Mouse (Mus musculus) midbrain, postnatal 0 days (tissue): ENCODE measurements at regions not wholly inside any gene's neighbourhood (a gene's known extent, or its start where the extent isn't known, plus 50 kb on each side); places are given as distances from the start of the nearest gene placed in this dataset.

Experiments
- ATAC-seq: fragments of 200-750 bp; cut with Nextera tagmentation; 2 replicates; pipeline ENCODE4 v1.8.0; 2017; ENCODE audit warnings: moderate number of reproducible peaks, mild to moderate bottlenecking, moderate TSS enrichment, moderate library complexity; ENCODE audit not compliant: low FRiP score
- DNase-seq: peaks from one replicate; pipeline ENCODE4 v3.0.0-alpha.2; 2015; ENCODE audit warnings: low spot score
- H3K27ac ChIP-seq: fragments of 300-500 bp; sonication (generic); 2 replicates; pipeline ENCODE4 v1.5.1; 2014; ENCODE audit warnings: low read depth, mild to moderate bottlenecking, low read length, mixed read lengths
- H3K27me3 ChIP-seq: fragments of 300-500 bp; sonication (generic); 2 replicates; pipeline ENCODE4 v1.6.1; 2014; ENCODE audit warnings: low read length, control low read depth, mixed read lengths; ENCODE audit not compliant: insufficient read depth
- H3K36me3 ChIP-seq: fragments of 300-500 bp; sonication (generic); 2 replicates; pipeline ENCODE4 v1.6.1; 2014; ENCODE audit warnings: low read length, control low read depth, mixed read lengths; ENCODE audit not compliant: insufficient read depth
- H3K4me1 ChIP-seq: fragments of 300-500 bp; sonication (generic); 2 replicates; pipeline ENCODE4 v1.6.1; 2014; ENCODE audit warnings: mild to moderate bottlenecking, control low read depth, antibody characterized with exemption, low read length, mixed read lengths; ENCODE audit not compliant: insufficient read depth
- H3K4me2 ChIP-seq: fragments of 300-500 bp; sonication (generic); 2 replicates; pipeline ENCODE4 v1.6.1; 2014; ENCODE audit warnings: low read depth, mild to moderate bottlenecking, low read length, mixed read lengths; ENCODE audit not compliant: poor library complexity, severe bottlenecking
- H3K4me3 ChIP-seq: fragments of 300-500 bp; sonication (generic); 2 replicates; pipeline ENCODE4 v1.5.1; 2014; ENCODE audit warnings: low read depth, mild to moderate bottlenecking, low read length, moderate library complexity
- H3K9ac ChIP-seq: fragments of 300-500 bp; sonication (generic); replicated peaks from 2 replicates; pipeline ENCODE4 v1.6.1; 2014; ENCODE audit warnings: mild to moderate bottlenecking, low read length, moderate library complexity, mixed read lengths; ENCODE audit not compliant: poor library complexity, severe bottlenecking
- H3K9me3 ChIP-seq: fragments of 300-500 bp; sonication (generic); 2 replicates; pipeline ENCODE4 v1.6.1; 2016; ENCODE audit warnings: low read length, control low read depth
- CTCF ChIP-seq: IDR thresholded peaks from 2 replicates; pipeline ENCODE4 v1.5.1; 2016; ENCODE audit warnings: antibody characterized with exemption, mild to moderate bottlenecking
- WGBS: fragments of 180-500 bp; shearing (Covaris S2); extraction: QIAGEN DNeasy Blood & Tissue Kit; methylation state at CpG from one replicate; pipeline ENCODE4 v1.1.7; 2014; 5-methylcytosine and 5-hydroxymethylcytosine counted together

- Histone ChIP-seq H3K4me1 (no peaks in the 10 kb centered on the region), H3K36me3 (no peaks in the 10 kb centered on the region), H3K4me3 (no peak overlapping the region), H3K9ac (no peak overlapping the region), H3K4me2 (no peak overlapping the region), H3K27ac (no peak overlapping the region), H3K27me3 (no peaks in the 10 kb centered on the region), H3K9me3 (no peaks in the 10 kb centered on the region)
- WGBS: 83% methylated on average over 14 of the region's 14 CpGs
- no peak for ATAC-seq
- no peak for TF ChIP-seq CTCF
- DNase-seq: no peak
Measured at GRCm38 (mm10) chr4:82065641-82066358, 623.2 kb upstream of the Mpdz start.

- DNase-seq (no peak), ATAC-seq (no peak)
- H3K9me3 ChIP-seq: no peaks in the 10 kb centered on the region
- no peaks in the 10 kb centered on the region for H3K36me3 ChIP-seq
- no peak overlapping the region for H3K4me3 ChIP-seq
- H3K4me2 ChIP-seq: no peak overlapping the region
- TF ChIP-seq CTCF: no peak
- H3K9ac ChIP-seq: no peak overlapping the region
- 89% methylated on average over 5 of the region's 5 CpGs for WGBS
- H3K27me3 ChIP-seq: no peaks in the 10 kb centered on the region
- H3K4me1 ChIP-seq: no peaks in the 10 kb centered on the region
- no peak overlapping the region for H3K27ac ChIP-seq
Measured at GRCm38 (mm10) chr4:82062726-82063125, 620.1 kb upstream of the Mpdz start.

GRCm38 (mm10) chr4:82056671-82057070 is 614.1 kb upstream of the Mpdz start:
- no peak for TF ChIP-seq CTCF
- Histone ChIP-seq H3K27me3 (no peaks in the 10 kb centered on the region), H3K4me3 (no peak overlapping the region), H3K9ac (no peak overlapping the region), H3K27ac (no peak overlapping the region), H3K4me2 (no peak overlapping the region), H3K9me3 (no peaks in the 10 kb centered on the region), H3K4me1 (no peaks in the 10 kb centered on the region), H3K36me3 (no peaks in the 10 kb centered on the region)
- 67% methylated on average over 1 of the region's 1 CpGs for WGBS
- ATAC-seq (no peak), DNase-seq (no peak)

GRCm38 (mm10) chr4:82048171-82048570 is 605.6 kb upstream of the Mpdz start:
- no peak for TF ChIP-seq CTCF
- ATAC-seq (no peak), DNase-seq (no peak)
- H3K4me3 ChIP-seq: no peak overlapping the region
- WGBS: 91% methylated on average over 2 of the region's 2 CpGs
- H3K36me3 ChIP-seq: no peaks in the 10 kb centered on the region
- no peak overlapping the region for H3K9ac ChIP-seq
- no peak overlapping the region for H3K27ac ChIP-seq
- H3K9me3 ChIP-seq: no peaks in the 10 kb centered on the region
- no peak overlapping the region for H3K4me2 ChIP-seq
- no peaks in the 10 kb centered on the region for H3K4me1 ChIP-seq
- no peaks in the 10 kb centered on the region for H3K27me3 ChIP-seq

- H3K4me1 ChIP-seq: no peaks in the 10 kb centered on the region
- DNase-seq (no peak), ATAC-seq (no peak)
- H3K27ac ChIP-seq: no peak overlapping the region
- H3K4me2 ChIP-seq: no peak overlapping the region
- no peaks in the 10 kb centered on the region for H3K9me3 ChIP-seq
- no peak overlapping the region for H3K9ac ChIP-seq
- H3K4me3 ChIP-seq: no peak overlapping the region
- H3K27me3 ChIP-seq: no peaks in the 10 kb centered on the region
- no peak for TF ChIP-seq CTCF
- 93% methylated on average over 1 of the region's 1 CpGs for WGBS
- no peaks in the 10 kb centered on the region for H3K36me3 ChIP-seq
Measured at GRCm38 (mm10) chr4:82037473-82037872, 594.9 kb upstream of the Mpdz start.

GRCm38 (mm10) chr4:82035074-82035703 is 592.6 kb upstream of the Mpdz start:
- H3K4me3 ChIP-seq: no peak overlapping the region
- no peak overlapping the region for H3K4me2 ChIP-seq
- no peak for DNase-seq
- no peaks in the 10 kb centered on the region for H3K27me3 ChIP-seq
- no peaks in the 10 kb centered on the region for H3K4me1 ChIP-seq
- H3K9me3 ChIP-seq: no peaks in the 10 kb centered on the region
- no peaks in the 10 kb centered on the region for H3K36me3 ChIP-seq
- ATAC-seq: no peak
- 40% methylated on average over 3 of the region's 3 CpGs for WGBS
- H3K27ac ChIP-seq: no peak overlapping the region
- TF ChIP-seq CTCF: no peak
- no peak overlapping the region for H3K9ac ChIP-seq
